Mouse (Mus musculus): ENCODE results near the gene Nr2f2. TPM values are rescaled to one million over a fixed set of nuclear protein-coding genes. Genes with fewer than 3 reads are reported as not detected.

Nr2f2 gene
- total RNA-seq, 2 experiments from 2014 or later, result 13.6 to 14.8 TPM

GRCm38 (mm10) chr7:70366808-70367095 is 217 bp upstream of the Nr2f2 start:
- DNase-seq, result no peak

DNA sequence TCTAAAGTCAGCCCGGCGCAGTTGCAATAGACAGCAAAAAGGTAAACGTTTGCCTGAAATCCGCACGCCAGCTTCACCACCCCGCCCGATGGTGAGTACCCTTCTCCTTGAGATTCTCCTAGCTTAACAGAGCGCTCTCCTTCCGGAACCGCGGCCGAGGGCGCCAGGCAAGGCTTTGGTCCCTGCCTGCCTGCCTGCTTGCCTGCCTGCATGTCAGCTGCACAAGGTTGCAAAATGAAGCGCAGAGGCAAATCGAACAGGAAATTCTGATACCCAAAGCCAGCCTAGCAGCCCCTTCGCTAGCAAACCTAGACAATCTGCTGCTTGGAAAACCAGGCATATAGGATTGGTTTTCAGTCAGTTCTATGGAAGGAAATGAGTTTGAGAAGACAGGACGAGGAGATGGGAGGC is 1.1 kb downstream of the Nr2f2 start:
- DNase-seq, result peak; percentile 47 to 69

GRCm38 (mm10) chr7:70364798-70365197 is 1.7 kb downstream of the Nr2f2 start:
- DNase-seq, result peak; percentile 62 to 64

- no peak for DNase-seq
Measured at GRCm38 (mm10) chr7:70363351-70363750, 3.2 kb downstream of the Nr2f2 start.

DNA sequence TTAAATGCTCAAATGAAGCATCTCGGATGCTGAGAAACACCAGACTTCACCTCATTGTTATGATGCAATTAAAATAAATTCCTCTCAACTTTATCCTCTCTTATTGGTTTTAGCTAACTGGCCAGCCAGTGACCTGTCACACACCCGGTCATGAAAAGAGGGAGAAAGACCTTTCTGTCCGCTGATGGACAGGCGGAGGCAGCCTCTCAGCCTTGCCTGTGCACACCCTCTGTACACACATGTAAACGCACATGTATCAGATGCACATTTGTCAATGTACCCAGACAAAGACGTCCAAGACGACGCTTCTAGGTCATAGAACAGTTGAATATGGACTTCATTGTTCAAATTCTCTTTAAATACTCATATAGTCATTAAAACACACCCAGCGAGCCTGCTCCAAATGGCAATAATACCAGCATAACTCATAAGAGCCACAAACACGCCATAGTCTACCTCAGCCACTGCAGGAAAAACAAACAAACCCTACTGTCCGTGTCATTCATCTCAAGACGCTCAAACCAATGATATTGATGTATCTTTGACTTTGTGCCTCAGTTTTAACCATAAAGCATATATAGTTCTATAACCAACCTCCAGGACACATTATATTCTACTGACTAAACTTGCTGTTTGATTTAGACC is 3.9 kb downstream of the Nr2f2 start:
- DNase-seq, result peak in 1 of 2 experiments; percentile 46

GRCm38 (mm10) chr7:70361383-70362364 is 4.9 kb downstream of the Nr2f2 start:
- DNase-seq, result peak; percentile 91 to 95

DNA sequence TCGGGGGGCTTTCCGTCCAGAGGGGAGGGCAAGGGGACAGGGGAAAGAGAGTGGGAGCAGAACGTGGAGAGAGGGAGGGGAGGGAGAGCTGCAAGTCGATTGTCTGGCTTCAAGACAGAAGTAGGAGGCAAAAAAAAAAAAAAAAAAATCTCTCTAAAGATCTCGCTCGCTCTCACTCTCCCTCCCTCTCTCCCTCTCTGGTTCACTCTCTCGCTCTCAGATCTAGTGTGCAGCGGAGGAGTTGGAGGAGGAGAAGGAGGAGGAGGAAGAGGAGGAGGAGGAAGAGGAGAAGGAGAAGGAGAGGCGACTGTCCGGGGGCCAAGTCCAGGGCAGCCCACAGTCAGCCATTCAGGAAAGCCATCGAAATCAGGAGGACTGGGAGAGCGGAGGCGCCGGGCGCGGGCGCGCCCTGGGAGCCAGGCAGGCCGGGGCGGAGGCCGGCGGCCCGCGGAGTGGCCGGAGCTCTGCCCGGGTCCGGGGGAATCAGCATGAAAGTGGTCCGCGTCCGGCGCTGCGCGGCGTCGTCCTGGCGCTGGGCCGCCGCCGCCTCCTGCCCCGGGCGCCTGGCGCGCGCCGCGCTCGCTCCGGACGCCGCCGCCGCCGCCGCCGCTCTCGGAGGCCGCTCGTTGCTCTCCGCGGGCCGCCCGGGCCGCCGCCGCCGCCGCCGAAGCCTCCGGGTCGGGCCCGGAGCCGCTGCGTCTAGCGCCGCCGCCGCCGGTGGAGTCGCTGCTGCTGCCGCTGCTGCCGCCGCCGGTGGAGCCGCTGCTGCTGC is 5.7 kb downstream of the Nr2f2 start:
- peak; percentile 47 to 67 for DNase-seq

DNA sequence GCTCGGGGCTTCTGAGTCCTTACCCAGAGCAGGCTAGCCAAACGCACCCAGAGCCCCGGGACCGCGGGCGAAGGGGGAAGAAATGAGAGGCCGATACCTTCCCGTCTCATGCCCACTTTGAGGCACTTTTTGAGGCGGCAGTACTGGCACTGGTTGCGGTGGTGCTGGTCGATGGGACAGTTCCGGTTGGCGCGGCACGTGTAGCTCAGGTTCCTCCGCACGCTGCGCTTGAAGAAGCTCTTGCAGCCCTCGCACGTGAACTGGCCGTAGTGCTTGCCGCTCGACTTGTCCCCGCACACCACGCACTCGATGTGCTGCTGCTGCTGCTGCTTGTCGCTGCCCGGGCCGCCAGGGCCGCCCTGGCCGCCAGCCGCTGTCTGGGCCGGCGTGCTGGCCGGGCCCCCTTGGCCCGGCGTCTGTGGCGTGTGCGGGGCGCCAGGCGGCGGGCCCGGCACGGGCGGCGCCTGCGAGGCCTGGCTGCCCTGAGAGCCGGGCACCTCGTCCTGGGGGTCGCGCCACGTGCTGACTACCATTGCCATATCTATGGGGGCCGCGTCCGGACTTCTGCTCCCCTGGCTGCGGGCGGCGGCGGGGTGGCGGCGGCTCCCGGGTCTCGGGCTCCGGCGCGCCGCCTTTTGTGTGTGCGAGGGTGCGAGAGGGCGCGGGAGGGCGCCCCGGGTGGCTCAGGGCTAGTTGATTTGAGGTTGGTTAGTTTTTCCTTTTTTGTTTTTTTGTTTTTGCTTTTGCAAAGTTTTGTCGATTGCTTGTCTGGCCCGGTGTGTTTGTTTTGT is 6.5 kb downstream of the Nr2f2 start:
- DNase-seq, result peak in 1 of 2 experiments; percentile 70

DNA sequence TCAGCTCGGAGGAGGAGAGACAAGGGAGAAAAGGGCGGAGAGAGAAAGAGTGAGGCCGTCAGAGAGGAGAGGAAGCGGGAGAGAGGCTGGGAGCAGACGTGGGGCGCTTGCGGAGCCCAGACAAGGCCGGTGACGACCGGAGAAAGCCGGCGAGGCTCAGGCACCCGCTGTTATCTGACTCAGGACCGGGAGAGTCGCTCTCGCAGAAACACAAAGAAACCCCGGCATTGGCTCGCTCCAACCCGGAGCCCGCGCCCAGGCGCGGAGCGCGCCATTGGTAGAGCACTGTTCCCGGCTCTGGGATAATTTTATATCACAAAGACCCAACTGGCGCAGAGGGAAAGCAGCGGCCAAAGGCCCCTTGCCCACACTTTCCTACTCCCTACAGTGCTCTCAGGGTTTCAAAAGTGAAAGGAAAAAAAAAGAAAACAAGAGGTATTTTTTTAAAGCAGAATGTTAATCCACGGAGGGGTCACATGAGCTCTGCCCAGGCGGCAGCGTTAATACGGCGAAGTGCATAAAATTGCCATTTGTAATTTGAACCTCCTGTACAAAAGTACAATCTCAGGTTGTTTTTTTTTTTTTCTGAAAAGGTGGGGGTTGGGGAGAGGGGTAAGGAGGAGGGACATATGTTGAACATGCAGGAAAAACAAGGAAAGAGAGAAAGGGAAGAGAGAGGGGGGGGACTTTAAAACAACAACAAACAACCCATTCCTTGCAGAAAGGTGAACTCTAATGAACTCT is 7.5 kb downstream of the Nr2f2 start:
- peak; percentile 54 to 78 for DNase-seq

- DNase-seq, result peak; percentile 41 to 62
Measured at GRCm38 (mm10) chr7:70358020-70358847, 8.3 kb downstream of the Nr2f2 start.

DNA sequence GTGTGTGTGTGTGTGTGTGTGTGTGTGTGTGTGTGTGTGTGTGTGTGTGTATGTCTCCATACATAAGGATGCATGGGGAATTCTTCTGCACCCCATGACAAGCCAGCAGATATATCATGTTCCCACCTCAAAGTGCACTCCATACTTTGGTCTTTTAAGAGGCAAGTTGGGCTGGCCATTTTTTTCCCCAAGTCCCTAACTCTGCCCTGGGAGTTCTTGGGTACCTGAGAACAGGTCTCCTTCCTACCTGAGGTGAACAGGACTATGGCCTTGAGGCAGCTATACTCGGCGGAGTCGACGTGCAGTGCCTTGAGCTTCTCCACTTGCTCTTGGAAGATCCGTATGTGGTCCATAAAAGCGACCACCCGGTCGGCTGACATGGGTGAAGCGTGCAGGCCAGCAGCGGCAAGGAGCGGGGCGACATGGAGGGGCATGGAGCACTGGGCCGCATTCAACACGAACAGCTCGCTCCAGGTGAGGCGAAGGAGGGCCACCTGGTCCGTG is 9.0 kb downstream of the Nr2f2 start:
- DNase-seq, result no peak

- no peak for DNase-seq
Measured at GRCm38 (mm10) chr7:70356691-70357515, 9.6 kb downstream of the Nr2f2 start.

DNA sequence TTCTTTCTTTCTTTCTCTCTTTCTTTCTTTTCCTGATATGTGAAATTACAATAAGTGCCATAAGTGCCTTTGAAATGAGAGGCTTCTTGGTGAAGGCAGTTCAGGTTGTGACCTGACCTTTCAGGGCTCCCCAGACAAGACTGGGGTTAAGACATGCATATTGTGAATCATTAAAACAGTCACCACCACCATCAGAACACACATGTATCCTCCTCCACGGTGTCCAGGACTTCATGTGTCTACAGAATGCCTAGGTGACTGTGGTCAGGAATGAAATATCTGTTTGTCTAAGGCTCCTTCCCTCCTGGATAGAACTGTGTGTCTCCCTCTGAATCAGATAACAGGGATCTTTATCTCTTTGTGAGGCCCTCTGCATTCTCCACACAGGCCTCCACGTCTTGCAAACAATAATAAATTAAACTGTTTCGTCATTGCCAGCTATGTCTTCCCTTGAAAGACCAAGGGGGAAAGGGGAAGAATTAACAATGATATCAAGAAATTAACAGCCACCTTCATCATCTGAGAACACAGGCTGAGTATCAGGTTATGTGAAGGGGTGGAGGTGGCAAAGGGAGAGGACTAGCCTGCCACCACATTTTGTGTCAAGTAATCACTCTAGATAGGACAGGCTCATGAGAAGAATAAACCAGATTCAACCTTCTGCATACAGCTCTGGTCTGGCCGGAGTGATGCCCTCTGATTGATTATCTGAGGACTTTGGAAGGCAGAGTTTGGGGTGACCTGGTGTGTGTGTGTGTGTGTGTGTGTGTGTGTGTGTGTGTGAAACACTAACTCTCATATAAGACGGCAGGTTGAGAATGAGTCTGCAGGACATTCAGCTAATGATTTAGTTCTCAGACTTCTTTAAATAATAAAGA is 10.6 kb downstream of the Nr2f2 start:
- DNase-seq, result no peak

GRCm38 (mm10) chr7:70355357-70355620 is 11.2 kb downstream of the Nr2f2 start:
- DNase-seq, result no peak

DNA sequence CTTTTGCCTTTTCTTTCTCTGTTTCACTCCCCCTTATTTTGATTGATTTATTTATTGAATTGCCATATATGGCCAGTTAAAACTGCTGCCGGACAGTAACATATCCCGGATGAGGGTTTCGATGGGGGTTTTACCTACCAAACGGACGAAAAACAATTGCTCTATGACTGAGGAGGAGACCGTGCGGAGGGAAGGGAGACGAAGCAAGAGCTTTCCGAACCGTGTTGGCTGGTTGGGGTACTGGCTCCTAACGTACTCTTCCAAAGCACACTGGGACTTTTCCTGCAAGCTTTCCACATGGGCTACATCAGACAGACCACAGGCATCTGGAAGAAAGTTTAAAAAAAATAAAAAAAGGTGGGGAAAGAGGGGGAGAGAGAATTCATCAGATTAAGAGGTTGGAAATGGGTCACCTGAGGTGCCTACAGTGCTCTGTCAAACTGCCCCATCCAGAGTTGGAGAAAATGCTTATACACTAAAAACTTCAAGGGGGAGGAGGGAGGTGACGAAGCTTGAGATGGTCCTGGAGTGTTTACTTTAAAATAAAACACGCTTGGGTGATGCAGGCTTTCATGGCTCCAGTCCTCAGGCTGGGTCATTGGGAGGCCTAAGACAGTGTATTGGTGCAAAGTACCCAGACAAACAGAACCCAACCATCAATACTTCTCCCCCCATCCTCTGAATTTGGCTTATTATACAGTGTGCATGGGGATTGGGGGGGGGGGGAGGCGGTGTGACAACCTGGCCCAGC is 11.8 kb downstream of the Nr2f2 start:
- peak in 1 of 2 experiments; percentile 54 for DNase-seq

DNA sequence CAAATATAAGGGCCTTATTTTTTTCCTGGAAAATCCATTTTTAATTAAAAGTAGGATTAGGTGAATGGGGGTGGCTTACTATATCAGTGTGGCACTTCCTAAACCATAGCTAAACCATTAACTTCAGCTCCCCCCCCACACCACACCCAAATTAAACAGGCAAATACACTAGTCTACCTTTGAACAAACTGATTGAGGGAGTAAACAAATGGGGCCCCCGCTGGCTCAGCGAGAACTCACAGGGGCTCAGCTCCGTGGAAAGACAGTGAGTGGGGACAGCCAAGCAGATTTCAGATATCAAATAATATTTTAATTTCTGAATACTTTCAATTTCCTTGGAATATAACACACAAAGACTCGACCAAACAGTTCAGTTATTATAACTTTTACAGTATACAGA is 13.4 kb downstream of the Nr2f2 start:
- DNase-seq, result no peak

DNA sequence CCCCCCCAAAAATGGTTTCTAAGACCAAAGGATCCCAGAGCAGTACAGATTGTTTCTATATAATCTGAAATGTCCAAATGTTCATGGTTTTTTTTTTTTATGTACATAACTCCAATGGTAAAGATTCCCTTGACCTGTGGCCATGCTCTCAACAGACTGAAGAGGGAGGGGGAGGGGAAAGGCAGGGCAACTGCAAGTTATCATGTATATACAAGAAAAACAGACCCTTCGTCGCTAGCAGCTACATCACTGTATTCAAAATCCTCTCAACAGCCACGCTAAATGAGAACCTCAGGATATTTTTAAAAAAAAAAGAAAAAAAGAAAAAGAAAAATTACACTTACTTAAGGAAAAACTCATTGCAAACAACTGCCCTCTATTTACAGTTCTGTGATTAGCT is 13.9 kb downstream of the Nr2f2 start:
- DNase-seq, result no peak

All from heart, adult 18-20 months (tissue).